Mouse (Mus musculus): Measurements from ENCODE around the gene D11Wsu47e. TPM values are rescaled to one million over a fixed set of nuclear protein-coding genes. Genes with fewer than 3 reads are reported as not detected.

D11Wsu47e gene
- polyA plus RNA-seq, 1 experiment from 2014 or later = 23.7 TPM

- Histone ChIP-seq H3K9ac (replicated peaks) (no peak overlapping the region), H3K4me2 (no peak overlapping the region), H3K27me3 (no peaks in the 10 kb centered on the region), H3K36me3 (peaks cover 64% of the 10 kb centered on the region), H3K27ac (no peak overlapping the region), H3K4me3 (replicated peaks) (no peak overlapping the region), H3K9me3 (0 out of 2 replicates have a peak, but pooled peaks cover under 1% of the 10 kb centered on the region), H3K4me1 (replicated peaks) (peaks cover 74% of the 10 kb centered on the region)
- 88% methylated on average over 8 of the region's 8 CpGs for WGBS
- ATAC-seq (ENCODE audit: insufficient number of reproducible peaks, insufficient read depth, low FRiP score, low TSS enrichment, low read depth) = no peak
These were observed 53.7 kb downstream of the D11Wsu47e start for GRCm38 (mm10) chr11:113737912-113738311.

GRCm38 (mm10) chr11:113739213-113739612 is 55.0 kb downstream of the D11Wsu47e start:
- Histone ChIP-seq H3K9me3 (0 out of 2 replicates have a peak, but pooled peaks cover 2% of the 10 kb centered on the region), H3K27ac (no peak overlapping the region), H3K4me3 (replicated peaks) (no peak overlapping the region), H3K4me2 (no peak overlapping the region), H3K9ac (replicated peaks) (no peak overlapping the region), H3K36me3 (peaks cover 76% of the 10 kb centered on the region), H3K4me1 (replicated peaks) (peaks cover 61% of the 10 kb centered on the region), H3K27me3 (no peaks in the 10 kb centered on the region)
- 84% methylated on average over 8 of the region's 8 CpGs for WGBS
- ATAC-seq (ENCODE audit: insufficient number of reproducible peaks, insufficient read depth, low FRiP score, low TSS enrichment, low read depth) = no peak

- peaks cover 79% of the 10 kb centered on the region for H3K36me3 ChIP-seq
These were observed 55.9 kb downstream of the D11Wsu47e start for GRCm38 (mm10) chr11:113740100-113740499.

GRCm38 (mm10) chr11:113742998-113743397 is 58.8 kb downstream of the D11Wsu47e start:
- Histone ChIP-seq H3K4me1 (replicated peaks) (peaks cover 35% of the 10 kb centered on the region), H3K27me3 (no peaks in the 10 kb centered on the region), H3K4me3 (replicated peaks) (no peak overlapping the region), H3K4me2 (no peak overlapping the region), H3K9me3 (0 out of 2 replicates have a peak, but pooled peaks cover 2% of the 10 kb centered on the region), H3K9ac (replicated peaks) (no peak overlapping the region), H3K36me3 (peaks cover 81% of the 10 kb centered on the region), H3K27ac (no peak overlapping the region)
- no peak for ATAC-seq (ENCODE audit: insufficient number of reproducible peaks, insufficient read depth, low FRiP score, low TSS enrichment, low read depth)
- WGBS = 96% methylated on average over 1 of the region's 1 CpGs

More at GRCm38 (mm10) chr11:113740100-113740499, 55.9 kb downstream of the D11Wsu47e start:
- WGBS = 68% methylated on average over 7 of the region's 7 CpGs
- H3K4me2 ChIP-seq = no peak overlapping the region
- H3K27me3 ChIP-seq = no peaks in the 10 kb centered on the region
- H3K9me3 ChIP-seq = 0 out of 2 replicates have a peak, but pooled peaks cover 2% of the 10 kb centered on the region
- no peak overlapping the region for H3K4me3 ChIP-seq (replicated peaks)
- H3K9ac ChIP-seq (replicated peaks) = no peak overlapping the region
- H3K27ac ChIP-seq = no peak overlapping the region
- ATAC-seq (ENCODE audit: insufficient number of reproducible peaks, insufficient read depth, low FRiP score, low TSS enrichment, low read depth) = no peak
- H3K4me1 ChIP-seq (replicated peaks) = peaks cover 52% of the 10 kb centered on the region

Other genes with a start within 250 kb of the D11Wsu47e start
- 0.76 and 0.78 TPM in 2 replicates for gene Sstr2, start 65.1 kb upstream of the D11Wsu47e start, polyA plus RNA-seq (2016; fragmentation: Nextera tagmentation; extraction: Ambion mirVana)
- 30.0 and 31.7 TPM in 2 replicates for gene Cog1, start 35.2 kb upstream of the D11Wsu47e start, polyA plus RNA-seq (2016; fragmentation: Nextera tagmentation; extraction: Ambion mirVana)
- gene Slc39a11, start 34.3 kb upstream of the D11Wsu47e start, polyA plus RNA-seq (2016; fragmentation: Nextera tagmentation; extraction: Ambion mirVana) = 17.3 and 17.9 TPM in 2 replicates
- gene Fam104a, start 257 bp upstream of the D11Wsu47e start, polyA plus RNA-seq (2016; fragmentation: Nextera tagmentation; extraction: Ambion mirVana) = 51.8 and 54.1 TPM in 2 replicates
- 0.60 and 0.75 TPM in 2 replicates for gene Cpsf4l, start 25.6 kb downstream of the D11Wsu47e start, polyA plus RNA-seq (2016; fragmentation: Nextera tagmentation; extraction: Ambion mirVana)
- gene Cdc42ep4, start 67.5 kb downstream of the D11Wsu47e start, polyA plus RNA-seq (2016; fragmentation: Nextera tagmentation; extraction: Ambion mirVana) = 119 and 120 TPM in 2 replicates